Mouse (Mus musculus) testis, adult 2 months (tissue): Measurements from ENCODE around the gene Pomgnt2.

Experiments used
- CTCF ChIP-seq: fragments of 200-500 bp; IDR thresholded peaks from 2 replicates; pipeline ENCODE4 v1.5.1; 2012; ENCODE audit warnings: low read depth, mild to moderate bottlenecking, inconsistent platforms, low read length, moderate library complexity; ENCODE audit not compliant: control insufficient read depth, insufficient read depth, insufficient replicate concordance
- POLR2A ChIP-seq: fragments of 200-500 bp; IDR thresholded peaks from 2 replicates; pipeline ENCODE4 v1.6.1; 2012; ENCODE audit warnings: low read depth, mild to moderate bottlenecking, inconsistent platforms, low read length, moderate library complexity; ENCODE audit not compliant: control insufficient read depth

GRCm38 (mm10) chr9:122021581-122021980 is 24.7 kb upstream of the Pomgnt2 start:
- TF ChIP-seq CTCF (no peak), POLR2A (no peak)
